Mouse (Mus musculus) heart, embryonic 14.5 days (tissue): ENCODE measurements around the gene Rin2. TPM values are rescaled to one million over a fixed set of nuclear protein-coding genes. Genes with fewer than 3 reads are reported as not detected.
A peak's percentile ranks its signal among the peaks of the same experiment; 100 is the strongest.

ENCODE experiments used
- ATAC-seq: fragments of 200-750 bp; cut with Nextera tagmentation; 2 replicates; pipeline ENCODE4 v1.8.0; 2017; ENCODE audit warnings: low read depth, moderate TSS enrichment; ENCODE audit not compliant: insufficient number of reproducible peaks, insufficient read depth, low FRiP score
- H3K27ac ChIP-seq, 2 experiments: fragments of 200-500 bp in 1 of 2; fragments of 300-500 bp in 1 of 2; sonication (generic) in 1 of 2; replicated peaks in 1 of 2; 2 replicates each; pipeline ENCODE4 v1.5.1; 2012 to 2014; ENCODE audit warnings: low read depth in 2 of 2, low read length in 2 of 2, control low read depth in 1 of 2, mild to moderate bottlenecking in 1 of 2, mixed read lengths in 1 of 2; ENCODE audit not compliant: control insufficient read depth in 1 of 2, insufficient read depth in 1 of 2
- H3K27me3 ChIP-seq: fragments of 300-500 bp; sonication (generic); 2 replicates; pipeline ENCODE4 v1.6.1; 2014; ENCODE audit warnings: mild to moderate bottlenecking, low read length, control low read depth; ENCODE audit not compliant: control insufficient read depth, insufficient read depth
- H3K36me3 ChIP-seq: fragments of 300-500 bp; sonication (generic); 2 replicates; pipeline ENCODE4 v1.6.1; 2014; ENCODE audit warnings: mild to moderate bottlenecking, control low read depth, low read length, mixed read lengths; ENCODE audit not compliant: control insufficient read depth, insufficient read depth
- H3K4me1 ChIP-seq, 2 experiments: fragments of 200-500 bp in 1 of 2; fragments of 300-500 bp in 1 of 2; sonication (generic) in 1 of 2; 2 replicates each; pipeline ENCODE4 v1.6.1; 2012 to 2014; ENCODE audit warnings: low read length in 2 of 2, control low read depth in 1 of 2, mixed read lengths in 1 of 2; ENCODE audit not compliant: control insufficient read depth in 2 of 2, insufficient read depth in 2 of 2
- H3K4me2 ChIP-seq: fragments of 300-500 bp; sonication (generic); 2 replicates; pipeline ENCODE4 v1.6.1; 2014; ENCODE audit warnings: mild to moderate bottlenecking, low read length
- H3K4me3 ChIP-seq, 2 experiments: fragments of 200-500 bp in 1 of 2; fragments of 300-500 bp in 1 of 2; sonication (generic) in 1 of 2; 2 replicates each; pipeline ENCODE4 v1.5.1; 2012 to 2014; ENCODE audit warnings: low read length in 2 of 2, mild to moderate bottlenecking in 2 of 2, control low read depth in 1 of 2, low read depth in 1 of 2, moderate library complexity in 1 of 2; ENCODE audit not compliant: control insufficient read depth in 1 of 2, insufficient read depth in 1 of 2
- H3K9ac ChIP-seq: fragments of 300-500 bp; sonication (generic); 2 replicates; pipeline ENCODE4 v1.6.1; 2014; ENCODE audit warnings: mild to moderate bottlenecking, low read length
- H3K9me3 ChIP-seq: fragments of 300-500 bp; sonication (generic); 2 replicates; pipeline ENCODE4 v1.6.1; 2016; ENCODE audit warnings: low read length, control low read depth; ENCODE audit not compliant: control insufficient read depth
- WGBS: fragments of 180-500 bp; shearing (Covaris S2); extraction: QIAGEN DNeasy Blood & Tissue Kit; methylation state at CpG from one replicate; pipeline ENCODE4 v1.1.7; 2014; 5-methylcytosine and 5-hydroxymethylcytosine counted together
- polyA plus RNA-seq: library from polyadenylated mRNA; unstranded; fragments of >200 nt; fragmentation: Nextera tagmentation; extraction: Ambion mirVana; gene quantifications from 2 replicates; pipeline ENCODE4 v1.2.1, GENCODE M21; 2014

The Rin2 gene
- polyA plus RNA-seq, 1 experiment from 2014 or later: 20.8 TPM

- Histone ChIP-seq H3K27me3 (no peaks in the 10 kb centered on the region), H3K9ac (no peak overlapping the region), H3K4me3 (no peak overlapping the region), H3K4me2 (no peak overlapping the region), H3K36me3 (peaks cover 7% of the 10 kb centered on the region; the same call in 1 of the 2 replicates), H3K27ac (no peak overlapping the region), H3K4me1 (peaks cover 10 to 18% of the 10 kb centered on the region in 2 experiments), H3K9me3 (no peaks in the 10 kb centered on the region)
- WGBS: 77% methylated on average over 4 of the region's 4 CpGs
- no peak for ATAC-seq
Measured at GRCm38 (mm10) chr2:145829231-145829630, 154.2 kb downstream of the Rin2 start.

DNA sequence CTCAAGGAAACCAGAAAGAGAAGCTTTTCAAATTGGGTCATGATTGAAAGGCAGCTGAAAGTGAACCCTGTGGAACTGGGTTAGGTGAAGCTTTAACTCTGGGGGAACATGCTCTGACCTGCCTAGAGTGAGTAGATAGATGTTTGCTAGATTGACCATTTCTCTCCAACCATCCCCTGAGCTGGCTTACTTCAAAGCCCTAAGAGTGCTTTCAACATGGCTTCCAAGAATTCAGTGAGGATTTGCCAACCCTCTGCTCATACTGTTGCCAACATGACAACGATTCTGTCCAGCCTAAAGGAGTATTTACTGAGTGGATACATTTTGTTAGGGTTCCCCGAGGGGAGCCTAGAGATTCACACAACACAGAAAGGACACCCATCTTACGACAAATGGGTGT is 155.4 kb downstream of the Rin2 start:
- H3K4me1 ChIP-seq: peaks cover 10 to 18% of the 10 kb centered on the region in 2 experiments
- H3K9ac ChIP-seq: no peak overlapping the region
- H3K9me3 ChIP-seq: no peaks in the 10 kb centered on the region
- H3K4me2 ChIP-seq: no peak overlapping the region
- WGBS: 88% methylated on average over 3 of the region's 3 CpGs
- no peak overlapping the region for H3K27ac ChIP-seq
- no peaks in the 10 kb centered on the region for H3K27me3 ChIP-seq
- no peak overlapping the region for H3K4me3 ChIP-seq
- ATAC-seq: no peak
- H3K36me3 ChIP-seq: peaks cover 2% of the 10 kb centered on the region; the same call in 1 of the 2 replicates

DNA sequence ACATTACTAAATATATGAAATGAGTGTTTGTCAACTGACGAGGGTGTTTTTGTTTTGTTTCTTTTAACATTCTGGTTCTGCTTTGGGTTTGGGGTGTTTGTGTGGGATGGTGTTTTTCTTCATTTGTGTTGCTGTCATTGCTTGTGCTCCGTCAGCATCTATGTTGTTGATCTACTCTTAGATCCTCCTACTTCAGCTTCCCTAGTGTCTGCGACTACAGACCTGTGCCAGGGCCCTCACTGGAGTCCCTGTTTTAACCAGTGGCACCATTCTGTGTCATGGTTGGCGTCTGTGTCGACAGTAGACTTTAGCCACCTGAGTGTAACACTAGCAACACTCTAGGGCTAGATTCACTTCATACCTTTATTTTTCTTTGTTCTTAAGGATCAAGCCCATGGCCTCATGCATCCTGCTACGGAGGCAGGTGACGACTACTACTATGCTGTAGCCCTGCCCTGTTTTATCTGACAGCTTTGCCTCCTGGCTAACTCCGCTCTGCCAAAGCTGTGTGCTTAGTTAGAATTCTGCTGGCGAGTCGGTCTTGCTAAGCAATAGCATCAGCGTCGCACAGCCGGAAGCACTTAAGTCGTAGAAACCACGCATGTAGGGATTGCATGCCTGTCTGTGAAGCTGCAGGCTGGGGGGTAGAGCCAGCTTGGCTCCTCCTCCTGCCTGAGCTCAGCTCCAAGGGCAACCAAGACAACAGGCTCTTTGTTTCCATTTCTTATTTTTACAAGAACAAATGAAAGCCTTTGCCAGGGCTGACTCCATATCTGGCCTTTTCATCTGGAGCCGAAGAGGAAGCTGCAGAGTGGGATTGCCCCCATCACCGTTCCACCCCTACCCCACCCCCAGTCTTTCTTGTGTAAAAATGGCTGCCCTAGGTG is 157.2 kb downstream of the Rin2 start:
- no peaks in the 10 kb centered on the region; the same call in 1 of the 2 replicates for H3K36me3 ChIP-seq
- ATAC-seq: peak; percentile 59
- peak overlapping the region; percentile 67 to 68 for H3K27ac ChIP-seq
- H3K4me1 ChIP-seq: peaks cover 10 to 18% of the 10 kb centered on the region in 2 experiments
- WGBS: 30% methylated on average over 17 of the region's 17 CpGs
- H3K9ac ChIP-seq: 0 out of 2 replicates have a peak overlapping the region, but pooled peaks have one; percentile 2
- H3K9me3 ChIP-seq: no peaks in the 10 kb centered on the region
- 0 out of 4 replicates have a peak overlapping the region, but pooled peaks of 1 of the 2 experiments have one; percentile 9 for H3K4me3 ChIP-seq
- H3K4me2 ChIP-seq: peak overlapping the region; percentile 41
- H3K27me3 ChIP-seq: no peaks in the 10 kb centered on the region

- Histone ChIP-seq H3K4me1 (peaks cover 10 to 18% of the 10 kb centered on the region in 2 experiments), H3K36me3 (no peaks in the 10 kb centered on the region; the same call in 1 of the 2 replicates), H3K9ac (0 out of 2 replicates have a peak overlapping the region, but pooled peaks have one; percentile 2), H3K9me3 (no peaks in the 10 kb centered on the region), H3K4me2 (peak overlapping the region; percentile 41), H3K27me3 (no peaks in the 10 kb centered on the region), H3K4me3 (no peak overlapping the region), H3K27ac (peak overlapping the region; percentile 27 to 67; a peak in 3 of 4 replicates)
- no peak for ATAC-seq
- 60% methylated on average over 5 of the region's 5 CpGs for WGBS
Measured at GRCm38 (mm10) chr2:145832836-145833221, 157.8 kb downstream of the Rin2 start.

DNA sequence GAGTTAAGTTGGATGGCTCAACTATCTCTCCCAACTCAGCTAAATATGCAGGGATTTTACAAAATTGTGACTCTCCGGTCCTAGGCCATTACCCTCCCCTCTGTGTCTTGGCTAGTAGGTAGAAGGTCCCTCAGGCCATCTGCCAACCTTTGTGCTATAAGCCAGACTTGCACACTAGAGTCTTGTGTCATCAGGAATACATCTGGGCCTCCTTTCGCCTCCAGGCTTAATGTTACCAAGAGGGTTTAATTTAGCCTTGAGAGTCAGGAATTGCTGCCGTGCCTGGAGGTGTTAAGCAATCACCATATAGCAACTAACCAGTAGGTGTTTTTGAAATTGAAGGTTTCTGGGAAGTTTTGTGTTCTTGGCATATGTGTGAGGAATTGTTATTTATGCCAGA is 158.3 kb downstream of the Rin2 start:
- Histone ChIP-seq H3K9ac (no peak overlapping the region), H3K4me3 (no peak overlapping the region), H3K27ac (peak overlapping the region; percentile 27 to 67), H3K9me3 (no peaks in the 10 kb centered on the region), H3K36me3 (no peaks in the 10 kb centered on the region; the same call in 1 of the 2 replicates), H3K4me2 (no peak overlapping the region), H3K4me1 (peaks cover 10 to 18% of the 10 kb centered on the region in 2 experiments), H3K27me3 (no peaks in the 10 kb centered on the region)
- ATAC-seq: no peak
- WGBS: 64% methylated on average over 3 of the region's 3 CpGs

DNA sequence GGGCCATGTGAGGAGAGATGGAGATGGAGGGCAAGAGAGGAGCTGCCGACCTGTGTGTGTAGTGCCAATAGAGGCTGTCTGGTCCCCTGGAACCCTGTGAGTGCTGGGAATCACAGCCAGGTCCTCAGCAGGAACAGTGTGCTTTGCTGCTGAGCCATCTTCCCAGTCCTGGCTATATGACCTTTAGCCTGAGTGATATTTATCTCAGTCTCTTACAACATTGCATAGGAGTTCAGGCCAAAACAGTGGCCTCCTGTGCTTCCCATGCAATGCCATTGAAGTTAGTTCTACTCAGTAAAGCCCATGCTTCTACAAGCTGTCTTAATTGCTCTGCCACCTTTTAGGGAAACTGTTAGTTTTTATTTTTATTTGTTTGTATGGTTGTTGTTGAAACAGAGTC is 160.9 kb downstream of the Rin2 start:
- Histone ChIP-seq H3K4me1 (peaks cover 10 to 18% of the 10 kb centered on the region in 2 experiments), H3K9me3 (no peaks in the 10 kb centered on the region), H3K27ac (no peak overlapping the region), H3K36me3 (peaks cover 8% of the 10 kb centered on the region; the same call in 1 of the 2 replicates), H3K4me2 (no peak overlapping the region), H3K9ac (no peak overlapping the region), H3K4me3 (no peak overlapping the region), H3K27me3 (no peaks in the 10 kb centered on the region)
- ATAC-seq: no peak
- WGBS: 76% methylated on average over 1 of the region's 1 CpGs

- Histone ChIP-seq H3K27me3 (no peaks in the 10 kb centered on the region), H3K9ac (no peak overlapping the region), H3K4me3 (no peak overlapping the region), H3K4me2 (no peak overlapping the region), H3K36me3 (peaks cover 8% of the 10 kb centered on the region; the same call in 1 of the 2 replicates), H3K9me3 (no peaks in the 10 kb centered on the region), H3K4me1 (no peaks in the 10 kb centered on the region), H3K27ac (no peak overlapping the region)
- no peak for ATAC-seq
- WGBS: 88% methylated on average over 3 of the region's 3 CpGs
Measured at GRCm38 (mm10) chr2:145838675-145839074, 163.7 kb downstream of the Rin2 start.
